Mouse (Mus musculus) mature B cell (primary cell): ENCODE data around the gene Cdc42bpg.

Experiments
- in situ Hi-C: fragments of 300-500 bp; cut with MboI; formaldehyde crosslinking; loops from 2 replicates; pipeline ENCODE4 v1.14.3; 2019

Cdc42bpg gene

GRCm38 (mm10) chr19:6306137-6306551 lies at the start of gene Cdc42bpg:
Cdc42bpg (plus strand) TSS chr19:6306456.
- in situ Hi-C loops, result loop anchor here (5.0 kb wide), 1 partner anchor 34 kb away; no protein-coding TSS in a partner anchor

GRCm38 (mm10) chr19:6260428-6260827 lies 45.8 kb upstream of the Cdc42bpg start:
- in situ Hi-C loops, result no loop called here

DNA sequence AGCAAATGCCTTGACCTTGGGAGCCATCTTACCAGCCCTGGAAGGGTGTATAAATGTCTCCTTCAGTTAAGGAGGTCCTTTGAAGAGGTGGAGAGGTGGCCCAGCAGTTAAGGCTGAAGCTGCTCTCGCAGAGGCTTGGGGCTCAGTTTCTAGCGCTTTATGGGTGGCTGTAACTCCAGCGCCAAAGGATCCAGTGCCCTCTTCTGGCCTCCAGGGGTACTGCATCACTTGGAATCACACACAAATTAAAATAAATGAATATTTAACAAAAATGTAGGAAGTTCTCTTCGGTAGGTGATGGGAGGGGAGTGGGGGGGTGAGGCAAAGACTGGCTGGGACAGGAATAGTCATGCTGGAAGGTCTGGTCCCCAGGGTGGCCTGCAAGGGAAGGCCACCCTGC lies 45.3 kb upstream of the Cdc42bpg start:
- in situ Hi-C loops, result no loop called here

GRCm38 (mm10) chr19:6261379-6261778 lies 44.9 kb upstream of the Cdc42bpg start:
- in situ Hi-C loops, result no loop called here

GRCm38 (mm10) chr19:6262222-6262621 lies 44.0 kb upstream of the Cdc42bpg start:
- in situ Hi-C loops, result no loop called here

GRCm38 (mm10) chr19:6262839-6263433 lies 43.3 kb upstream of the Cdc42bpg start:
- in situ Hi-C loops, result no loop called here

- in situ Hi-C loops, result no loop called here
Observed at GRCm38 (mm10) chr19:6264200-6264599, 42.1 kb upstream of the Cdc42bpg start.

- in situ Hi-C loops, result no loop called here
Observed at GRCm38 (mm10) chr19:6264945-6265344, 41.3 kb upstream of the Cdc42bpg start.

GRCm38 (mm10) chr19:6265727-6266182 lies 40.5 kb upstream of the Cdc42bpg start:
- in situ Hi-C loops, result no loop called here

DNA sequence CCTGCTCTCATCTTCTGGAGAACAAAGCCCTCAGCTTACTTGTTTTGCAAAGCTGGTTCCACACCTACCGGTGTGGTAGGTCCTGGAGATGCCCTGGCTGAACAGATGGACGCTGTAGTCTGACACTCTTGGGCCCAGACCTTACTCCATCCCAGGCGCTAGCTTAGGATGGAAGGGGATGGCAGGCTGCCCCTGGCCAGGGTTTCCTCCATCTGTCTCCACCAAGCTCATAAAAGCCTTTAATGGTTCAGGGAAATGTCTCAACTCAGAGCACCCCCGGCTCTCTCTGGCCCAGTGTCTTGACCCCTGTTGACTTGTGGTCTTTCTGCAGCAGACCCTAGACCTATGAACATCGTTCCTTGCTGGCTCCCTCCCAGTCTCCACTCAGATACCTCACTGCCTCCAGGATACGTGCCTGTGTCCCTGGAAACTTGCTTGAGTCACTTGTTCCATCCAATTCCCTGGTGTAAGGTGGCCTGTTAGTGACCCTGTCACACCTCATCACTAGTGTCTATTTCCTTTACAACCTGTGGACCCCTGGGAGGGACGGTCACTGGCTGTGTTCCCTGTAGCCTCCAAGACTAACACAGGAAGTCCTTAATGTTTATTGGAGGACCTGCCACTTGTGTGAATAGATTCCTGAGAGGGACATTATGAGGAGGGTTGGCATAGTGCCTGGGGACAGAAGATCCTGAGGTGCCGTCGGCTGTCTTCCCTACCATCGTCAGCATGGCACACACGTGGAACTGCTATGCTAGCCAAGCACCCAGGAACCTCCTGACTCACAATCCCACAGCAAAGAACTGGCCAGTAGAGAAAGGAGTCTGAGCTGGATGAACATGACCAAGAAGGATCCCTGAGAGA lies 38.7 kb upstream of the Cdc42bpg start:
- in situ Hi-C loops, result no loop called here

DNA sequence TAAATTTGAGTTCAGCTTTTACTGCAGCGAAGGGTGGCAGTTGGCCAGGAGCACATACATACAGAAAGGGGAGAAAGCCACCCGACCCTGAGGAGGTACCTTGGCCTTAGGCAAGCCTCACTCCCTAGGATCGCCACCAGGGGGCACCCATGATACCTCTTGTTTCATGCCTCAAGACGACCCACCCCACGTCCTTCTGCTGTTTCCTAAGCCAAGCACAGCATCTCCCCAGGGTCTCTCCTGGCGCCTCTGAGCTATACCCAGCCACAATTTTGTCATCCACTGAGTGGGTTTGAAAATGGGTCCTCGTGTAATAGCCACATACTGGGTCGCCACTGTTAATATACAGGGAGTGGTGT lies 38.1 kb upstream of the Cdc42bpg start:
- in situ Hi-C loops, result no loop called here

GRCm38 (mm10) chr19:6268670-6269132 lies 37.6 kb upstream of the Cdc42bpg start:
- in situ Hi-C loops, result no loop called here

- in situ Hi-C loops, result loop anchor here (5.0 kb wide), 1 partner anchor 37 kb away; the partner anchor contains the start of gene Cdc42bpg
Observed at GRCm38 (mm10) chr19:6269798-6270475, 36.3 kb upstream of the Cdc42bpg start.

DNA sequence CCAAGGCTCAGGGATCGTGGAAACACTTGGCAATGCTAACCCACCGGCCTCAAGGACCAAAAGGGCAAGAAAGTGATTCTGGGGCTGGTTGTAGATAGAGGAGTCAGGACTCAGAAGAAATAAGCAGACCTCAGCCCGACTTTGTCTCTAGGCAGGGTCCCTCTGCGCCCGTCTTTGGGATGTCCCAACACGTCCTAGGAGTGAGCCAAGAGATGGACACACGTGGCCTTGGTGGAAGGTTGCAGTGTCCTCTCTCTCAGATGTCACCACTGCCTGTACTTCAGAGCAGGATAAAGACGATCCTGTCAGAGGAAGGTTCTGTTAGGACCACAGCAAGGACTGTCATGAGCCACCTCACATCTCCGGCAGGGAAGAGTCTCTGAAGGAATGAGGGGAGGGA lies 35.6 kb upstream of the Cdc42bpg start:
- in situ Hi-C loops, result loop anchor here (5.0 kb wide), 1 partner anchor 37 kb away; the partner anchor contains the start of gene Cdc42bpg

DNA sequence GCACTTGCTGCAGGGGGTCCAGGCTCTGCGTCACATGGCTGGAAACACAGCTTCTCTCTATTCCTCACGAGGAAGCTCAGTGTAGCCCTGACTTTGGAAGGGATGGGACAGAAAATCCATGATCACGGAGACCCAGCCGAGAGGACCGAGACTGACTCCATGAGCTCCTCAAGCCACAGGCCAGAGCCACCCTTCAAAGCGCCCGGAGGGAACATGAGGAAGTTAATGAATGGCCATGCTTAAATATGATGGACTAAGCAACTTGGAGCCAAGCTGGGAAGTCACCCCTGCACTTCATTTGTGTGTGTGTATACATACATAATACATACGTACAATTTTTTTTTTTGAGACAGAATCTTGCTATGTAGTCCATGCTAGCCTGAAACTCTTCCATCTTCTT lies 35.0 kb upstream of the Cdc42bpg start:
- in situ Hi-C loops, result loop anchor here (5.0 kb wide), 1 partner anchor 36 kb away; the partner anchor contains the start of gene Cdc42bpg

DNA sequence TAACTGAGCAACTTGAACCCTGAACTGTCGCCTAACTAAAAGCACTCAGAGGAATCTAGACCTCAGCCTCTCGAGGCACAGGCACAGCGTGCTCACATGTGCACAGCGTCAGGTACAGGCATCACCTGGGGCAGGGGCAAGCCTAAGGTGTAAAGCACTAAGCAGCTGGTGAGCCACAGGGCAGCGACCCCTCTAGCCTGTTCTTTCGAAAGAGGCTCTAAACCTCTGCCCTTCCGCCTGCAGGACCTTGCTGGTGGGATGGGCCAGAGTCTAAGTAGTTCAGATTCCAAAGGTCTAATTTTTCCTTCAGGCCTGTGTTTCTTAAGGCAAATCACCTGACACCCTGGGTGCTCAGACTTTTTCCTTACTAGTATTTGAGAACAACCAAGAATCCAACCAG lies 34.2 kb upstream of the Cdc42bpg start:
- in situ Hi-C loops, result loop anchor here (5.0 kb wide), 1 partner anchor 35 kb away; the partner anchor contains the start of gene Cdc42bpg

DNA sequence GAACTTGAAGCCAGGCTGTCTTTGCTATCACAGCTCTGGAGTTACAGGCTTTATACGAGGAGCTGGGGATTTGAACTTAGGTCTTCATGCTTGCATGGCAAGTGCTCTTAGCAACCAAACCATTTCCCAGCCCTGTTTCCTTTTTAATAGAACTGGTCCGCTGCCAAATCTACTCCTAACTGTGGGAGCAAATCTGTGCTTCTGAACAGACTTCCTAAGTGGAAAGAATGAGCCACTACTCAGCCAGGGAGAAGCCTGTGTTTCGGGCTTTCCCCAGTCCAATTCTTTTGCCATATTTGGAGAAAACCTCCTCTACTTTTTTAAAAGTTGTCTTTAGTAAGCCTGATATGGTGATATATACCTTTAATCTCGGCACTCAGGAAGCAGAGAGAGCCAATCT lies 33.5 kb upstream of the Cdc42bpg start:
- in situ Hi-C loops, result loop anchor here (5.0 kb wide), 1 partner anchor 35 kb away; the partner anchor contains the start of gene Cdc42bpg

DNA sequence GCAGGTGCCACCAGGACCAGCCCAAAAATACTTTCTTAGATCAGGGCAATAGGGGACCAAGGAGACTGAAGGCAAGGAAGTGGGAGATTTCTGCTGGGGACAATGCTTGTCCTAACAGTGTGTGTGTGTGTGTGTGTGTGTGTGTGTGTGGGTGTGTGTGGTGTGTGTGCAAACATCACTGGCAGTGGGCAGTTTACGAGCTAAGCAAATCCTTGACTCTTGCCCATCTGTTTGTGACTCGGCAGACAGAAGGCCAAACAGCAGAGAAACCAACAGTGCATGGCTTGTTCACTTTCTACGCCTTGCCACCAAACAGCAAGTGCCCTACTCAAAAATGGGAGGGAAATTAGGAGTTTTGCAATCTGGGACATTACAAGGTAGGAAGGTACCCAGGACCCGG lies 32.7 kb upstream of the Cdc42bpg start:
- in situ Hi-C loops, result loop anchor here (5.0 kb wide), 1 partner anchor 34 kb away; the partner anchor contains the start of gene Cdc42bpg

GRCm38 (mm10) chr19:6273998-6274608 lies 32.2 kb upstream of the Cdc42bpg start:
- in situ Hi-C loops, result loop anchor here (5.0 kb wide), 1 partner anchor 33 kb away; the partner anchor contains the start of gene Cdc42bpg

- in situ Hi-C loops, result no loop called here
Observed at GRCm38 (mm10) chr19:6275740-6276389, 30.4 kb upstream of the Cdc42bpg start.
